In the genomic region with DNA sequence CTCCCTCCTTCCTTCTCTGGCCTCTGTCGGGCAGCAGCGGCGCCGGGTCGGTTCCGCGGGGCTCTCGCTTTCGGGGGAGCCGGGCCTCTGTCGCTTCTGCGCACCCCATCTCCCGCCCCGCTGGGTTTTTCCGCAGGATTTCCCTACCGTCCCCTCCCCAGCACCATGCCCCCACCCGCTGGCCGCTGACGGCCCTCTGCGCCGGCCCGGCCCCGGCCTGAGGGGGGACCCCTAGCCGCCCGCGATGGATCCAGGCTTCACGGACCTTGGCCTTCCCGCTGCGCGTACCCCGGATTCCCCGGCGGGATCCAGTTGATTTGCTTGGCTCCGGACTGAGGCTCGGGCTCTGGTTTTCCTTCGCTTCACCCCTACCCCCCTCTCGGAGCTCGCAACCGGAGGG, we compare ENCODE assay signal across 9 mouse cellular contexts. TPM values are rescaled to one million over a fixed set of nuclear protein-coding genes. Genes with fewer than 3 reads are reported as not detected.
DNase-seq lines count a peak whose midpoint lies in the region; ATAC-seq and TF ChIP-seq lines count a peak whose summit lies in the region.
"Had no signal": no experiment of that assay in that cellular context is flagged by ENCODE, and none has a peak within 500 bp of the region (broad histone marks: within the 10 kb centered on the region; RNA-seq: fewer than 3 reads in every experiment).

No protein-coding gene starts in this region.

- H3K27ac ChIP-seq in heart, embryonic 10.5 days = peak overlapping the region; percentile 42; the same call in 1 of the 2 replicates
- no peak overlapping the region for H3K27ac ChIP-seq in heart, postnatal 0 days (ENCODE audit: low read depth)
- no peak overlapping the region for H3K27ac ChIP-seq in liver, embryonic 16.5 days (ENCODE audit: low read length)

- TF ChIP-seq CTCF in heart, postnatal 0 days (IDR thresholded peaks at IDR 0.05; ENCODE audit: low read depth) = no peak

- peak overlapping the region; percentile 64 for H3K4me2 ChIP-seq in heart, postnatal 0 days (ENCODE audit: low read depth, low read length)
- 0 out of 2 replicates have a peak overlapping the region, but pooled peaks have one; percentile 17 for H3K4me2 ChIP-seq in liver, embryonic 16.5 days (ENCODE audit: low read depth, low read length)

- TF ChIP-seq EP300 in heart, postnatal 0 days (IDR thresholded peaks at IDR 0.05; ENCODE audit: low read depth) = no peak

- H3K36me3 ChIP-seq in heart, embryonic 10.5 days = no peaks in the 10 kb centered on the region
- no peaks in the 10 kb centered on the region for H3K36me3 ChIP-seq in heart, postnatal 0 days (replicated peaks; ENCODE audit: control insufficient read depth, insufficient read depth, low read length)
- H3K36me3 ChIP-seq in liver, embryonic 16.5 days (ENCODE audit: control insufficient read depth, insufficient read depth) = no peaks in the 10 kb centered on the region
- H3K36me3 ChIP-seq: G1E had no signal

- 2% methylated on average over 39 of the region's 39 CpGs for WGBS in heart, embryonic 10.5 days
- under 1% methylated on average over 34 of the region's 39 CpGs for WGBS in heart, postnatal 0 days
- under 1% methylated on average over 35 of the region's 39 CpGs for WGBS in liver, embryonic 16.5 days (ENCODE audit: insufficient replicate concordance)

- no peak for DNase-seq in heart, embryonic 10.5 days (ENCODE audit: low spot score)
- DNase-seq in heart, postnatal 4 days = no peak
- DNase-seq in cerebellum, adult 9-10 months = peak; percentile 69
- no peak for DNase-seq in heart, postnatal 0 days (ENCODE audit: low spot score)
- no peak for DNase-seq in ovary, postnatal 10 days (ENCODE audit: low spot score)
- no peak for DNase-seq in right cerebral cortex, postnatal 36 days (ENCODE audit: low spot score in 2 of 2)
- DNase-seq in frontal cortex, postnatal 36 days (ENCODE audit: low spot score in 2 of 2) = no peak

- H3K4me3 ChIP-seq in heart, embryonic 10.5 days = peak overlapping the region; percentile 63
- H3K4me3 ChIP-seq in heart, postnatal 0 days (ENCODE audit: low read depth, low read length) = peak overlapping the region; percentile 49
- H3K4me3 ChIP-seq in liver, embryonic 16.5 days (ENCODE audit: low read depth, low read length) = 0 out of 2 replicates have a peak overlapping the region, but pooled peaks have one; percentile 11

- H3K9me3 ChIP-seq in heart, embryonic 10.5 days = no peaks in the 10 kb centered on the region
- H3K9me3 ChIP-seq in heart, postnatal 0 days (replicated peaks; ENCODE audit: control insufficient read depth, low read length) = no peaks in the 10 kb centered on the region
- H3K9me3 ChIP-seq in liver, embryonic 16.5 days (replicated peaks; ENCODE audit: control insufficient read depth, low read length) = no peaks in the 10 kb centered on the region
- H3K9me3 ChIP-seq: G1E had no signal

- no peak for ATAC-seq in heart, postnatal 0 days (ENCODE audit: insufficient read depth, low read depth)
- no peak for ATAC-seq in liver, embryonic 16.5 days (ENCODE audit: low read depth)

- peaks cover 26% of the 10 kb centered on the region for H3K4me1 ChIP-seq in heart, embryonic 10.5 days
- H3K4me1 ChIP-seq in heart, postnatal 0 days (ENCODE audit: control insufficient read depth, insufficient read depth) = no peaks in the 10 kb centered on the region
- no peaks in the 10 kb centered on the region; the same call in 1 of the 2 replicates for H3K4me1 ChIP-seq in liver, embryonic 16.5 days (ENCODE audit: control insufficient read depth, low read depth, low read length)

- peaks cover 100% of the 10 kb centered on the region for H3K27me3 ChIP-seq in heart, embryonic 10.5 days (ENCODE audit: insufficient read depth, poor library complexity, severe bottlenecking)
- H3K27me3 ChIP-seq in heart, postnatal 0 days (ENCODE audit: control insufficient read depth, insufficient read depth, low read length) = peaks cover 89% of the 10 kb centered on the region
- H3K27me3 ChIP-seq in liver, embryonic 16.5 days (ENCODE audit: control insufficient read depth, insufficient read depth, low read depth, low read length) = peaks cover 96% of the 10 kb centered on the region

- H3K9ac ChIP-seq in heart, postnatal 0 days (replicated peaks; ENCODE audit: low read depth, low read length) = 0 out of 2 replicates have a peak overlapping the region, but pooled peaks have one; percentile 10
- H3K9ac ChIP-seq in liver, embryonic 16.5 days (ENCODE audit: low read depth, low read length) = no peak overlapping the region

RNA-seq across cellular contexts. Expression of gene Slc22a12, which starts 45.0 kb away (rescaled TPM):
- polyA plus RNA-seq in heart, embryonic 10.5 days (2016; fragmentation: Nextera tagmentation; extraction: Ambion mirVana) = not detected in 2 replicates
- not detected for total RNA-seq in heart, postnatal 4 days (2021)
- not detected in 2 replicates for total RNA-seq in heart, postnatal 0 days (2014; rRNA removed; ENCODE audit: low replicate concordance)
- polyA plus RNA-seq in heart, postnatal 0 days (2015; fragmentation: Nextera tagmentation; extraction: Ambion mirVana) = not detected in 2 replicates
- not detected in 2 replicates for polyA plus RNA-seq in liver, embryonic 16.5 days (2015; fragmentation: Nextera tagmentation; extraction: Ambion mirVana)
- total RNA-seq: G1E had no signal
- polyA plus RNA-seq: G1E had no signal

Comparison
In these comparisons a context has a peak if more than half of its experiments do, and no peak if none do; other contexts are left out.
1. H3K4me3 ChIP-seq: peak in every context shown above with its lines; median percentile 63 in heart, embryonic 10.5 days; 49 in heart, postnatal 0 days; 11 in liver, embryonic 16.5 days.